Mouse (Mus musculus) lung, postnatal 0 days (tissue): ENCODE results near the gene Nrip1. TPM values are rescaled to one million over a fixed set of nuclear protein-coding genes. Genes with fewer than 3 reads are reported as not detected.

Experiments used
- ATAC-seq: fragments of 200-750 bp; cut with Nextera tagmentation; 2 replicates; pipeline ENCODE4 v1.8.0; 2017; ENCODE audit warnings: moderate library complexity
- DNase-seq: peaks from one replicate; pipeline ENCODE4 v3.0.0-alpha.2; 2016; ENCODE audit warnings: low spot score
- H3K27ac ChIP-seq: fragments of 300-500 bp; sonication (generic); 2 replicates; pipeline ENCODE4 v1.5.1; 2014; ENCODE audit warnings: antibody characterized with exemption, mild to moderate bottlenecking, low read length, mixed read lengths
- H3K27me3 ChIP-seq: fragments of 300-500 bp; sonication (generic); replicated peaks from 2 replicates; pipeline ENCODE4 v1.6.1; 2014; ENCODE audit warnings: low read length, mixed read lengths; ENCODE audit not compliant: insufficient read depth
- H3K36me3 ChIP-seq: fragments of 300-500 bp; sonication (generic); 2 replicates; pipeline ENCODE4 v1.6.1; 2014; ENCODE audit warnings: low read length, mixed read lengths; ENCODE audit not compliant: insufficient read depth
- H3K4me1 ChIP-seq: fragments of 300-500 bp; sonication (generic); 2 replicates; pipeline ENCODE4 v1.6.1; 2014; ENCODE audit warnings: antibody characterized with exemption, low read depth, low read length, mixed read lengths; ENCODE audit not compliant: insufficient read depth
- H3K4me2 ChIP-seq: fragments of 300-500 bp; sonication (generic); replicated peaks from 2 replicates; pipeline ENCODE4 v1.6.1; 2014; ENCODE audit warnings: low read depth, mild to moderate bottlenecking, low read length, moderate library complexity, mixed read lengths
- H3K4me3 ChIP-seq: fragments of 300-500 bp; sonication (generic); 2 replicates; pipeline ENCODE4 v1.5.1; 2014; ENCODE audit warnings: low read depth, low read length
- H3K9ac ChIP-seq: fragments of 300-500 bp; sonication (generic); replicated peaks from 2 replicates; pipeline ENCODE4 v1.6.1; 2014; ENCODE audit warnings: low read depth, mild to moderate bottlenecking
- H3K9me3 ChIP-seq: fragments of 300-500 bp; sonication (generic); 2 replicates; pipeline ENCODE4 v1.6.1; 2016; ENCODE audit warnings: low read length, mixed read lengths
- CTCF ChIP-seq: IDR thresholded peaks from 2 replicates; pipeline ENCODE4 v1.5.1; 2016; ENCODE audit warnings: antibody characterized with exemption, mild to moderate bottlenecking
- EP300 ChIP-seq: IDR thresholded peaks from 2 replicates; pipeline ENCODE4 v1.6.1; 2016; ENCODE audit warnings: antibody characterized with exemption, mild to moderate bottlenecking, control low read depth
- WGBS: fragments of 180-500 bp; shearing (Covaris S2); extraction: QIAGEN DNeasy Blood & Tissue Kit; methylation state at CpG from one replicate; pipeline ENCODE4 v1.1.7; 2014; 5-methylcytosine and 5-hydroxymethylcytosine counted together
- polyA plus RNA-seq: library from polyadenylated mRNA; unstranded; fragments of >200 nt; fragmentation: Nextera tagmentation; extraction: Ambion mirVana; gene quantifications from 2 replicates; pipeline ENCODE4 v1.2.1, GENCODE M21; 2015

Gene Nrip1
- polyA plus RNA-seq, 1 experiment from 2014 or later: 25.3 TPM

DNA sequence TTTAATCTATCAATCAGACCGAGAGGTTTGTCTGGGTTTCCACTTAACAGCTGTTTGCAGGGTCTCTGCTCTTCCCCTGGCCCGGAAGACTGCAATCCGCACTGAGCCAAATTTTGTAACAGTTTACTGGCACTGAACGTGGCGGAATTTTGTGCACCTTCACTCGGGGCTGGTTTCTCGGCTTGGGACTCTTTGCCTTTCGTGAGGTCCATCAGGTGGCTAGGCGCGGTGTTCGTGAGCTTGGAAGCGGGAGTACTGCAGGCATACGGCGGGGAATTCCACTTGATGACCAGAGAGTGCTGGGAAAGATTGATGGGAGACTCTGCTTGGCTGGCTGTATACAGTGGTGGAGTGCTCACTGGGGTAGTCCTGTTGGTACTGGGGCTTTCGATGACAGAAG, 81.0 kb downstream of the Nrip1 start:
- Histone ChIP-seq H3K36me3 (peaks cover 32% of the 10 kb centered on the region), H3K4me2 (no peak overlapping the region), H3K27me3 (no peaks in the 10 kb centered on the region), H3K4me3 (no peak overlapping the region), H3K4me1 (no peaks in the 10 kb centered on the region; the same call in 1 of the 2 replicates), H3K27ac (no peak overlapping the region), H3K9me3 (no peaks in the 10 kb centered on the region), H3K9ac (no peak overlapping the region)
- ATAC-seq (no peak), DNase-seq (no peak)
- no peak for TF ChIP-seq EP300
- TF ChIP-seq CTCF: no peak
- 72% methylated on average over 15 of the region's 15 CpGs for WGBS

DNA sequence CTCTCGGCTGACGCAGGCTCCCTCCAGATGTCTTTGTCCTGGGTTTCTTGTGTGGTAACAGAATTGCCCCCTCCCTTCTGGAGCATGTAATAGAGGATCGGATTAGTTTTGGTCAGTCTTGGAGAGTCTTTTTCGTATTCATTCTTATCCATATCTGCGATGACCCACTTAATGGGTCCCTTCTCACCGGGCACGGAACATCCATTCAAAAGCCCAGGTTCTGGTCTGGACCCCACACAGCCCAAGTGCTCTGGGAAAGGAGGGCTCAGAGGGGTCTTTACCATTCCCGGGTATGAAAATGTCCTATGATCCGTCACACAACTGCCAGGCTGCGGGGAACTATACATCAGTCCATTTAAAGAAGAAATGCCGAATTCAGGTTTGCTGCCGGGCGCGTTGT, 82.3 kb downstream of the Nrip1 start:
- H3K4me3 ChIP-seq: no peak overlapping the region
- no peak for DNase-seq
- WGBS: 91% methylated on average over 14 of the region's 14 CpGs
- peaks cover 32% of the 10 kb centered on the region for H3K36me3 ChIP-seq
- no peak overlapping the region for H3K4me2 ChIP-seq
- H3K27ac ChIP-seq: no peak overlapping the region
- H3K27me3 ChIP-seq: no peaks in the 10 kb centered on the region
- H3K9ac ChIP-seq: no peak overlapping the region
- no peaks in the 10 kb centered on the region; the same call in 1 of the 2 replicates for H3K4me1 ChIP-seq
- H3K9me3 ChIP-seq: no peaks in the 10 kb centered on the region
- TF ChIP-seq CTCF (no peak), EP300 (no peak)
- ATAC-seq: no peak

DNA sequence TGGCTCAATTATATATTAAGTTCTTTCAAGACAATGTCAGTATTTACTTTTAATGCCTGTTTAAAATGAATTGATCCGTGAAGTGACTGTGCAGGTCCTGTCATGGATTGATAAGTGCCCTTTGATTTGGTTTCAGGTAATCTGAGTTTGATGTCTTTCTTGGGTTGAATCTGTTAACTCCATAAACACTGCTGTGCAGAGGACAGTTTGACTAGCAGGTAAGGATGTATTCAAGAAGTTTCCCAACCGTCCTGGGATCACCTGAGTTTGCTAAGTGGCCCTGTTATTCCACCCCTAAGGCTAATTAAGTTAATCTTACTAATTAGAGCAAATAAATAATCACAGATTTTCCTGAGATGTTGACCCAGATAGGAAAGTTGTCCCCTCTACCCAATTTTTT, 84.1 kb downstream of the Nrip1 start:
- no peak overlapping the region for H3K9ac ChIP-seq
- peaks cover 30% of the 10 kb centered on the region for H3K36me3 ChIP-seq
- TF ChIP-seq CTCF: no peak
- TF ChIP-seq EP300: no peak
- no peaks in the 10 kb centered on the region for H3K9me3 ChIP-seq
- H3K4me1 ChIP-seq: no peaks in the 10 kb centered on the region; the same call in 1 of the 2 replicates
- H3K27ac ChIP-seq: no peak overlapping the region
- WGBS: 75% methylated on average over 2 of the region's 2 CpGs
- ATAC-seq (no peak), DNase-seq (no peak)
- no peak overlapping the region for H3K4me2 ChIP-seq
- no peak overlapping the region for H3K4me3 ChIP-seq
- no peaks in the 10 kb centered on the region for H3K27me3 ChIP-seq

DNA sequence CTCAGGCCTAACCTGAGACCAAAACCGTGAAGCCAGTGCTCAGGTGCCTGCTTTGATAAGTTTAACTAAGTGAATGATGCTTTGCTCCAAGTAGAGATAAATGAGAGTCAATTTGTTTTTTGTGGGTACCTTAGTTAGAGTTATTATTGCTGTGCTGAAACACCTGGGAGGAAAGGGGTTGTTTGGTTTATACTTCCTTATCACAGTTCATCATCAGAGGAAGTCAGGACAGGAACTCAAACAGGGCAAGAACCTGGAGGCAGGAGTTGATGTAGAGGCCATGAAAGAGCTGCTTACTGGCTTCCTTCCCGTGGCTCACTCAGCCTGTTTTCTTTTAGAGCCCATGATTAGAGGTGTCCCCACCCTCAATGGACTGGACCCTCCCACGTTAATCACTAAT, 89.8 kb downstream of the Nrip1 start:
- H3K9me3 ChIP-seq: no peaks in the 10 kb centered on the region
- H3K27ac ChIP-seq: no peak overlapping the region
- no peak overlapping the region for H3K4me2 ChIP-seq
- 36% methylated on average over 3 of the region's 3 CpGs for WGBS
- H3K9ac ChIP-seq: no peak overlapping the region
- no peak overlapping the region for H3K4me3 ChIP-seq
- no peaks in the 10 kb centered on the region for H3K4me1 ChIP-seq
- TF ChIP-seq CTCF (no peak), EP300 (no peak)
- ATAC-seq (no peak), DNase-seq (no peak)
- no peaks in the 10 kb centered on the region for H3K27me3 ChIP-seq
- H3K36me3 ChIP-seq: no peaks in the 10 kb centered on the region

DNA sequence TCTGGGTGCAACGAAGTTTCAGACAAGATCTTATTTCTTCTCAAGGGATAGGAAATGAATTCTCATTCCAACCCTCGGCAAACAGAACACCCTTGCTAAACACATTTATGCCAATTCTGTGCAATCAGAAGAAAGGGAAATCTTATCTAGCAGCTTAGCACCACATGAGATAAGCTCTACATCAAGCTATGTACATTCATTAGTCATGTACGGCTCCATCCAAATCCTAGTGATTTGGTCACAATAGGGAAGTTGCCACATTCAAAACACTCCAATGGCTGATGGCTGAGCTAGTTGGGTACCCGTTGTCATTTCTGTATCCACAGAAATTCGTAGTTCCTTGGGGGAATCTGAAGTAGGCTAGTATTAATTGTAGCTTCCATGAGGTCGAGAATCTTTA, 91.8 kb downstream of the Nrip1 start:
- Histone ChIP-seq H3K4me3 (no peak overlapping the region), H3K27ac (no peak overlapping the region), H3K9ac (no peak overlapping the region), H3K4me2 (no peak overlapping the region), H3K9me3 (no peaks in the 10 kb centered on the region), H3K4me1 (no peaks in the 10 kb centered on the region), H3K36me3 (no peaks in the 10 kb centered on the region), H3K27me3 (no peaks in the 10 kb centered on the region)
- DNase-seq: no peak
- WGBS: 65% methylated on average over 6 of the region's 6 CpGs
- ATAC-seq: no peak
- TF ChIP-seq EP300 (no peak), CTCF (no peak)

DNA sequence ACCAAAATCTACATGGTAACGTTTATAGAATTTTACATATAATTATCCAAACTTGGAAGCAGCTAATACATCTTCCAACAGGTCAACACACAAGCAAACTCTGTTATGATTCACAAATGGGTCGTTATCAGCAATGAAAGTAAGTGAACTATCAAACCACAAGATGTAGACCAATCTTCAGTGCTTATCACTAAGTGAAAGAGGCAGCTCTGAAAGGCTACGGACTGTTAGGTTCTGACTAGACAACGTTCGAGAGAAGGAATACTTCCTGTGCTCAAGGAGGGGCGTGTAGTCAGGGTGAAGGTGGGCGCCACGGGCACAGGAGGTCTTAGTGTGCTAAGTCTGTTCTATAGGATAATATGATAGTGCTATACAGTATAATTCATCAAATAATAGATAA, 93.3 kb downstream of the Nrip1 start:
- no peaks in the 10 kb centered on the region for H3K27me3 ChIP-seq
- TF ChIP-seq EP300: no peak
- TF ChIP-seq CTCF: no peak
- no peak overlapping the region for H3K27ac ChIP-seq
- no peak for ATAC-seq
- H3K4me2 ChIP-seq: no peak overlapping the region
- no peaks in the 10 kb centered on the region for H3K9me3 ChIP-seq
- H3K9ac ChIP-seq: no peak overlapping the region
- no peak overlapping the region for H3K4me3 ChIP-seq
- DNase-seq: no peak
- WGBS: 72% methylated on average over 8 of the region's 8 CpGs
- H3K36me3 ChIP-seq: no peaks in the 10 kb centered on the region
- no peaks in the 10 kb centered on the region for H3K4me1 ChIP-seq

DNA sequence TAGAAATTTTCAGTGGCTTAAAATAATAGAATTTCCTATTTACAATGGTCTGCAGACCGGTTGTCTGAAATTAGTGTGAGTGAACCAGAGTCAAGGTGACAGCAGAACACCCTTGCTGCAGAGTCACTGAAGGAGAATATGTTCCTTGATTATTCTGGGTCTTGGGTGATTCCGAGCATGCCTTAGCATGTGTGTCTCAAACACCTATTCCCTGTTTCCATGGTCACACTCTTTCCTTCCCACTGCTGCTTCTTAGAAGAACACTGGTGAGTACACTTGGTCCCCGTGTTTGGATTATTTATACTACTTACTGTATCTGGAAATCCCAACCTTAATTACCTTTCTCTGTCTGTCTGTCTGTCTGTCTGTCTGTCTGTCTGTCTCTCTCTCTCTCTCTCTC, 97.4 kb downstream of the Nrip1 start:
- H3K4me3 ChIP-seq: no peak overlapping the region
- no peaks in the 10 kb centered on the region for H3K4me1 ChIP-seq
- no peak for TF ChIP-seq EP300
- TF ChIP-seq CTCF: no peak
- H3K4me2 ChIP-seq: no peak overlapping the region
- no peak overlapping the region for H3K27ac ChIP-seq
- no peaks in the 10 kb centered on the region for H3K27me3 ChIP-seq
- ATAC-seq (no peak), DNase-seq (no peak)
- no peaks in the 10 kb centered on the region for H3K36me3 ChIP-seq
- 80% methylated on average over 3 of the region's 3 CpGs for WGBS
- no peaks in the 10 kb centered on the region for H3K9me3 ChIP-seq
- no peak overlapping the region for H3K9ac ChIP-seq
